Mouse (Mus musculus): ENCODE measurements at regions not wholly inside any gene's neighbourhood (a gene's known extent, or its start where the extent isn't known, plus 50 kb on each side); places are given as distances from the start of the nearest gene placed in this dataset.

GRCm38 (mm10) chr2:162734286-162734685 is 73.3 kb upstream of the Ptprt start:
- DNase-seq (ENCODE audit: low spot score in 2 of 2): no peak

- DNase-seq (ENCODE audit: low spot score in 2 of 2): no peak
These were observed 59.1 kb upstream of the Ptprt start for GRCm38 (mm10) chr2:162720016-162720415.

GRCm38 (mm10) chr2:162718466-162718865 is 57.5 kb upstream of the Ptprt start:
- no peak for DNase-seq (ENCODE audit: low spot score in 2 of 2)

DNA sequence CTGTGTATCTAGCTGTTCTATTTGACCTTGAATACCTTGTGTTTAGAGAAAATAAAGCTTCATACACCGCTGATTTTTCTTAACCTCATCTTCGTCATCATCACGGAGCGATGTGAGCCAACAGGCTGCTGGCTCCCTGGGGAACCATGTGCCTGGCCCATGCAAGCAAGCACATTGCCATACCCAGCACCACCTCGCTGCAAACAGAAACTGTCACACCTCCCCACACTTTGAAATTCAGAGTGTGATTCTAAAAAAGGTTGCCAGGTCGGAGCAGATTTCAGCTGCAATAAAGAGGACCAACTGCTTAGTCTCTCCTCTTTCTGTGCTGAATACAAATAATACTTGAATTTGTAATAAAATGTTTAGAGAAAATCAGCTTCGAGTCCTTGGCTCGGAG is 54.0 kb upstream of the Ptprt start:
- DNase-seq (ENCODE audit: low spot score in 2 of 2): no peak

- DNase-seq (ENCODE audit: low spot score in 2 of 2): no peak
These were observed 52.0 kb upstream of the Ptprt start for GRCm38 (mm10) chr2:162712972-162713371.

DNA sequence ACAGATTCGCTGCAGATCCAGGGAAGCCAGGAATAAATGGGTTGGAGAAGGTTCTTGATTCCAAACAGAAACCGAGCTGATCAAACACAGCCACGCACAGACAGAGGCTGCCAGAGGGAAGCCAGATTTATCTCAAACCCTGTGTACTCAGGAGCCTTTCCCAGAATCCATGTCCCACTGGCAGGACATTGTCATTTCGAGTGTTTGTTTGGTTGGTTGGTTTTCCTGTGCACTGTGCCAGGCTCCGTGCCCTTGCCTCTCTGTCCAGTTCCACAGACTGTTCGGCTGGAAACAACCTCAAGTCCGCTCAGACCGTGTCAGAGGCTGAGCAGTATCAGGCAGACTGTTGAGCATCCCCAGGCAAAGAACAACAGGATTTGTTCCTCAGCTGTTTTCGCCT is 51.4 kb upstream of the Ptprt start:
- no peak for DNase-seq (ENCODE audit: low spot score in 2 of 2)

Measured in gastrocnemius, adult 8-10 months (tissue).